ENCODE assay signal across 9 mouse cellular contexts in the genomic region with DNA sequence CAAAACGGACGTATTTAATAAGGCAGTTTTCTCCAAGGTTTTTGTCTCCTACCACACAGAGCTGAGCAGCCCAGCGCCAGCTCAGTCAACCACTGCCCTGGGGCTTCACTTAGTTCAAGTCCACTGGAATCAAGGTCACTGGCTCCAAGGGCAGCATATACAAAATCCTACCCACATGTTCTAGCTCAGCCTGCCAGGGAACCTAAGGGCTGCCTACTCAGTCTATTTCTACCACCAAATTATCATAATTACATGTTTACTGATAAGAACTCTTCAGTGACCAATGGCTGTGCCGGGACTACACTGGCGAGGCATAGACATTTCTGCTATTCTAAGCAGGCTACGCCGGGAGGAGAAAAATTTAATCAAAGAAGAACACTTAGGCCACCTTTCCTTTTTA.
DNase-seq lines count a peak whose midpoint lies in the region; ATAC-seq and TF ChIP-seq lines count a peak whose summit lies in the region.
"Had no signal": no experiment of that assay in that cellular context is flagged by ENCODE, and none has a peak within 500 bp of the region (broad histone marks: within the 10 kb centered on the region; RNA-seq: fewer than 3 reads in every experiment).

No protein-coding gene starts in this region.

- H3K4me1 ChIP-seq in heart, embryonic 11.5 days (ENCODE audit: control insufficient read depth, insufficient read depth, low read length), result peaks cover 35% of the 10 kb centered on the region

- no peak for TF ChIP-seq CTCF in Patski (IDR thresholded peaks at IDR 0.05)

- H3K36me3 ChIP-seq in heart, embryonic 11.5 days (ENCODE audit: control insufficient read depth, insufficient read depth, low read length), result no peaks in the 10 kb centered on the region

- in situ Hi-C loops in Patski (cut with MboI; ENCODE audit: low pct_unique_long_range_greater_than_20kb), result no loop called here

- 56% methylated on average over 7 of the region's 7 CpGs for WGBS in heart, embryonic 11.5 days (ENCODE audit: insufficient replicate concordance)

- peak; percentile 10 for DNase-seq in 416B (ENCODE audit: low read depth)
- DNase-seq in Patski (ENCODE audit: low read depth, low spot score), result peak; percentile 27
- DNase-seq in kidney, postnatal 14 days, result peak; percentile 76
- no peak for DNase-seq in layer of hippocampus, adult 8-10 months (ENCODE audit: low spot score in 2 of 2)
- DNase-seq in testis, postnatal 10 days (ENCODE audit: low spot score), result no peak
- DNase-seq in thymus, postnatal 14 days, result no peak
- DNase-seq: lung, postnatal 36 days had no signal

- H3K27ac ChIP-seq in heart, embryonic 11.5 days (ENCODE audit: low read depth, low read length), result peak overlapping the region; percentile 90

- H3K4me2 ChIP-seq in heart, embryonic 11.5 days, result peak overlapping the region; percentile 16; the same call in 1 of the 2 replicates

- POLR2A ChIA-PET in Patski (lab: Charles Lee), result interaction anchor here (1.8 kb wide), 1 partner anchor 80 kb away, joined by 4 read pairs; no protein-coding TSS in a partner anchor

- 0 out of 2 replicates have a peak overlapping the region, but pooled peaks have one; percentile 16 for H3K9ac ChIP-seq in heart, embryonic 11.5 days (ENCODE audit: low read depth, low read length)

- ATAC-seq in Patski, result peak; percentile 26
- peak; percentile 44; the same call in 1 of the 2 replicates for ATAC-seq in heart, embryonic 11.5 days (replicated peaks; ENCODE audit: insufficient number of reproducible peaks, low FRiP score, low TSS enrichment)
- no peak for ATAC-seq in cerebellum, adult (ENCODE audit: insufficient number of reproducible peaks, low FRiP score, low TSS enrichment)

- H3K9me3 ChIP-seq in heart, embryonic 11.5 days (replicated peaks; ENCODE audit: control insufficient read depth, low read length), result no peaks in the 10 kb centered on the region

- no peak overlapping the region for H3K4me3 ChIP-seq in heart, embryonic 11.5 days (ENCODE audit: low read depth, low read length)

- no peaks in the 10 kb centered on the region for H3K27me3 ChIP-seq in Patski
- no peaks in the 10 kb centered on the region for H3K27me3 ChIP-seq in heart, embryonic 11.5 days (ENCODE audit: control insufficient read depth, insufficient read depth, low read length)

- CTCF ChIA-PET in Patski (lab: Charles Lee), result no interaction called here

Comparison
In these comparisons a context has a peak if more than half of its experiments do, and no peak if none do; other contexts are left out.
1. DNase-seq: peak in 416B (single experiment), Patski (single experiment) and kidney, postnatal 14 days (single experiment); none in layer of hippocampus, adult 8-10 months (0 of 2), testis, postnatal 10 days (single experiment) and thymus, postnatal 14 days (single experiment).